Mouse (Mus musculus) embryonic facial prominence, embryonic 14.5 days (tissue): Measurements from ENCODE around the gene Cs. TPM values are rescaled to one million over a fixed set of nuclear protein-coding genes. Genes with fewer than 3 reads are reported as not detected.

Experiments
- ATAC-seq: fragments of 200-750 bp; cut with Nextera tagmentation; 2 replicates; pipeline ENCODE4 v1.8.0; 2017; ENCODE audit warnings: low read depth, moderate number of reproducible peaks, moderate TSS enrichment
- DNase-seq: peaks from one replicate; pipeline ENCODE4 v3.0.0-alpha.2; 2015; ENCODE audit warnings: low spot score
- H3K27ac ChIP-seq: fragments of 300-500 bp; sonication (generic); replicated peaks from 2 replicates; pipeline ENCODE4 v1.5.1; 2014; ENCODE audit warnings: low read depth, mild to moderate bottlenecking, low read length, moderate library complexity
- H3K27me3 ChIP-seq: fragments of 300-500 bp; sonication (generic); replicated peaks from 2 replicates; pipeline ENCODE4 v1.6.1; 2014; ENCODE audit warnings: low read length; ENCODE audit not compliant: control insufficient read depth, insufficient read depth
- H3K36me3 ChIP-seq: fragments of 300-500 bp; sonication (generic); 2 replicates; pipeline ENCODE4 v1.6.1; 2014; ENCODE audit warnings: low read length, mixed read lengths; ENCODE audit not compliant: control insufficient read depth, insufficient read depth
- H3K4me1 ChIP-seq: fragments of 300-500 bp; sonication (generic); 2 replicates; pipeline ENCODE4 v1.6.1; 2014; ENCODE audit warnings: antibody characterized with exemption, low read length; ENCODE audit not compliant: control insufficient read depth, insufficient read depth
- H3K4me2 ChIP-seq: fragments of 300-500 bp; sonication (generic); 2 replicates; pipeline ENCODE4 v1.6.1; 2014; ENCODE audit warnings: low read depth, mild to moderate bottlenecking, low read length, moderate library complexity, mixed read lengths
- H3K4me3 ChIP-seq: fragments of 300-500 bp; sonication (generic); 2 replicates; pipeline ENCODE4 v1.5.1; 2014; ENCODE audit warnings: low read depth, mild to moderate bottlenecking, low read length
- H3K9ac ChIP-seq: fragments of 300-500 bp; sonication (generic); 2 replicates; pipeline ENCODE4 v1.6.1; 2014; ENCODE audit warnings: low read depth, mild to moderate bottlenecking, low read length, moderate library complexity, mixed read lengths
- H3K9me3 ChIP-seq: fragments of 300-500 bp; sonication (generic); 2 replicates; pipeline ENCODE4 v1.6.1; 2016; ENCODE audit warnings: low read length; ENCODE audit not compliant: control insufficient read depth
- WGBS: fragments of 180-500 bp; shearing (Covaris S2); extraction: QIAGEN DNeasy Blood & Tissue Kit; methylation state at CpG from one replicate; pipeline ENCODE4 v1.1.7; 2014; 5-methylcytosine and 5-hydroxymethylcytosine counted together
- polyA plus RNA-seq: library from polyadenylated mRNA; unstranded; fragments of >200 nt; fragmentation: Nextera tagmentation; extraction: Ambion mirVana; gene quantifications from 2 replicates; pipeline ENCODE4 v1.2.1, GENCODE M21; 2014

Cs gene
- polyA plus RNA-seq, 1 experiment from 2014 or later = 201 TPM

GRCm38 (mm10) chr10:128382482-128382881 is 44.9 kb downstream of the Cs start:
- H3K27ac ChIP-seq = no peak overlapping the region
- H3K9ac ChIP-seq = no peak overlapping the region
- DNase-seq (no peak), ATAC-seq (no peak)
- peaks cover 91% of the 10 kb centered on the region for H3K36me3 ChIP-seq
- H3K4me3 ChIP-seq = no peak overlapping the region
- peaks cover 8% of the 10 kb centered on the region for H3K4me1 ChIP-seq
- H3K27me3 ChIP-seq = no peaks in the 10 kb centered on the region
- WGBS = 88% methylated on average over 8 of the region's 8 CpGs
- no peak overlapping the region for H3K4me2 ChIP-seq
- H3K9me3 ChIP-seq = no peaks in the 10 kb centered on the region

- Histone ChIP-seq H3K27ac (no peak overlapping the region), H3K9me3 (no peaks in the 10 kb centered on the region), H3K4me3 (no peak overlapping the region), H3K36me3 (peaks cover 98% of the 10 kb centered on the region), H3K4me1 (no peaks in the 10 kb centered on the region), H3K4me2 (no peak overlapping the region), H3K9ac (no peak overlapping the region), H3K27me3 (no peaks in the 10 kb centered on the region)
- DNase-seq = no peak
- WGBS = 81% methylated on average over 6 of the region's 7 CpGs
- no peak for ATAC-seq
These were observed 48.4 kb downstream of the Cs start for GRCm38 (mm10) chr10:128385902-128386301.

DNA sequence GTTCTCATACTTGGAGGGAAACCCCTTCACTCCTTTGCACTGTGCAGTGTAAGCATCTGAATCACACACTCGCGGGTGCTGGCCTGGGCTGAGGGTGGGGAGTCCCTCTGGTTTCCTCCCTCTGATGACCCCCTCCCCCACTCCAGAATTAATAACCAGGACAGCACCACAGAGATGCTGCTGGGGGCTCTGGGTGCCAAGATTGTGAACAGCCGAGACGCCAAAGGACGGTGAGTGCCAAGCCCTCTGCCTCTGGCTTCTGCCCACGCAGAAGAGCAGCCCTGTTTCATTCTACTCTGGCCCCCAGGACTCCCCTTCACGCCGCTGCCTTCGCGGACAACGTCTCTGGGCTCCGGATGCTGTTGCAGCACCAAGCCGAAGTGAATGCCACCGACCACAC is 51.4 kb downstream of the Cs start:
- Histone ChIP-seq H3K9me3 (no peaks in the 10 kb centered on the region), H3K4me3 (no peak overlapping the region), H3K9ac (no peak overlapping the region), H3K27me3 (no peaks in the 10 kb centered on the region), H3K4me2 (no peak overlapping the region), H3K27ac (no peak overlapping the region), H3K36me3 (peaks cover 100% of the 10 kb centered on the region), H3K4me1 (no peaks in the 10 kb centered on the region)
- WGBS = 90% methylated on average over 14 of the region's 14 CpGs
- DNase-seq (no peak), ATAC-seq (no peak)

DNA sequence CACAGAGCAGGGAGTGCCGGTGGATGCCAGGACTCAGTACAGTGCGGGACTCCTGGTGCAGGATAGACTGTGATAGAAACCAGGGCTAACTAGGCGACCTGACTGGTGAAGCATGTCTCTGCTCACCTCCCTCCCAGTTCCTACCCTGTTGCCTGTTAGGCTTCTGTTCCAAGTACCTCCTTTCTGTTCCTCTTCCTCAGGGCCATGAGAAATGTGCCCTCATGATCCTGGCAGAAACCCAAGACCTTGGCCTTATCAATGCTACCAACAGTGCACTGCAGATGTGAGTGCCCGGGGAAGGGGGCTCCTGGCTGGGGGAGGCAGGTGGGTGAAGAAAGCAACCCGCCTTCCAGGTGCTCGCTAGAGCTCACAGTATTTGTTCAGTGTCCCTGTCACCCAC is 52.0 kb downstream of the Cs start:
- 85% methylated on average over 6 of the region's 6 CpGs for WGBS

GRCm38 (mm10) chr10:128390366-128390765 is 52.8 kb downstream of the Cs start:
- ATAC-seq = no peak
- WGBS = 92% methylated on average over 11 of the region's 12 CpGs

More for the DNA sequence above, 52.0 kb downstream of the Cs start:
- Histone ChIP-seq H3K9me3 (no peaks in the 10 kb centered on the region), H3K4me3 (no peak overlapping the region), H3K4me1 (no peaks in the 10 kb centered on the region), H3K9ac (no peak overlapping the region), H3K36me3 (peaks cover 95% of the 10 kb centered on the region), H3K27me3 (no peaks in the 10 kb centered on the region), H3K4me2 (no peak overlapping the region), H3K27ac (no peak overlapping the region)
- DNase-seq = no peak
- ATAC-seq = no peak

DNA sequence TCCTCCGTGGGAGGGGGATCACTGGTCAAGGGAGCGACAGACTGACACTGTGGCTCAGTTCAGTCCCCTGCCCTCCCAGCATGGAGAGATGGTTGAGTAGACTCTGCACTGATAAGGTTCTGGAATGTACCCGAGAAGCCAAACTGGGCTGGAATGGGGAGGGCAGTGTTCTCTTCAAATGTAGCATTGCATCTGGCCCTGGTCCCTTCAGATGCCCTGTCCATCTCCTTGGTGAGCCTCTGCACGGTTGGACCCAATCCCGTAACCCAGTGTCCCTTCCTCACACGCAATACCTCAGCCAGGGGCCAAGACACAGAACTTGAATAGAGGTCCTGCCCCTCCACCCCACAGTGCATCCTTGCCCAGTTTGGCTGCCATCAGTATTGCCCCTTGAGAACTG is 54.3 kb downstream of the Cs start:
- Histone ChIP-seq H3K36me3 (peaks cover 88% of the 10 kb centered on the region), H3K4me1 (no peaks in the 10 kb centered on the region), H3K27me3 (no peaks in the 10 kb centered on the region), H3K4me3 (no peak overlapping the region), H3K4me2 (no peak overlapping the region), H3K9ac (no peak overlapping the region), H3K9me3 (no peaks in the 10 kb centered on the region), H3K27ac (no peak overlapping the region)
- DNase-seq (no peak), ATAC-seq (no peak)
- WGBS = 87% methylated on average over 6 of the region's 6 CpGs

More at GRCm38 (mm10) chr10:128390366-128390765, 52.8 kb downstream of the Cs start:
- H3K4me1 ChIP-seq = no peaks in the 10 kb centered on the region
- DNase-seq = no peak
- peaks cover 89% of the 10 kb centered on the region for H3K36me3 ChIP-seq
- no peaks in the 10 kb centered on the region for H3K27me3 ChIP-seq
- H3K4me3 ChIP-seq = no peak overlapping the region
- H3K9me3 ChIP-seq = no peaks in the 10 kb centered on the region
- no peak overlapping the region for H3K9ac ChIP-seq
- no peak overlapping the region for H3K27ac ChIP-seq
- H3K4me2 ChIP-seq = no peak overlapping the region

DNA sequence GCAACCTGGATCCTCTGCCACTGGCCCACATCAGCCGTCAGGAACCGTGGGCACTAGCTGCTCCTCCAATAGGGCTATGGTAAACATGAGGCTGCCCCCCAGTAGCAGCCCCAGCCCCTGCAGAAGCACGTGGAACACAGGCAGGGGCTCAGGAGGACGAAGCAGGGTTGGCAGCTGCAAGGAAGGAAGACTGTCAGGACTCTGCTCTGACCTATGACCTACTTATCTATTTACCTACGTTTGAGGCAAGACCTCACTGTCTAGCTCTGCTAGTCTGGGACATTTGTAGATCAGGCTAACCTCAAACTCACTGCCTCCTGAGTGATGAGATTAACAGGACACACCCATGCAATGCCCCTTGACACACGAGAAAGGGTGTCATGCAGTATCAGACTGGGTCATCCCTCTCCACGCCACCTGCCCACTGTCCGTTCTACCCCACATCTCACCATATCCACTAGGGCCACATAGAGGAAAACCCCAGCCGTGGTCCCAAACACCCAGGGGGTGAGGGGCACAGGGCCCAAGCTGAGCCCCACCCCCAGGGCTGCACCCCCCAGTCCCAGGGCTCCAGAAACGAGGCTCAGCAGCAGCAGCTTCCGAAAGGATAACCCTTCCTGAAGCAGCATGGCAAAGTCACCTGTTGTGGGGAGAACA is 58.6 kb downstream of the Cs start:
- Histone ChIP-seq H3K9ac (no peak overlapping the region), H3K4me3 (no peak overlapping the region), H3K4me1 (no peaks in the 10 kb centered on the region), H3K27ac (no peak overlapping the region), H3K4me2 (no peak overlapping the region), H3K9me3 (no peaks in the 10 kb centered on the region), H3K36me3 (peaks cover 47% of the 10 kb centered on the region), H3K27me3 (no peaks in the 10 kb centered on the region)
- ATAC-seq = no peak
- 65% methylated on average over 11 of the region's 11 CpGs for WGBS
- DNase-seq = no peak

DNA sequence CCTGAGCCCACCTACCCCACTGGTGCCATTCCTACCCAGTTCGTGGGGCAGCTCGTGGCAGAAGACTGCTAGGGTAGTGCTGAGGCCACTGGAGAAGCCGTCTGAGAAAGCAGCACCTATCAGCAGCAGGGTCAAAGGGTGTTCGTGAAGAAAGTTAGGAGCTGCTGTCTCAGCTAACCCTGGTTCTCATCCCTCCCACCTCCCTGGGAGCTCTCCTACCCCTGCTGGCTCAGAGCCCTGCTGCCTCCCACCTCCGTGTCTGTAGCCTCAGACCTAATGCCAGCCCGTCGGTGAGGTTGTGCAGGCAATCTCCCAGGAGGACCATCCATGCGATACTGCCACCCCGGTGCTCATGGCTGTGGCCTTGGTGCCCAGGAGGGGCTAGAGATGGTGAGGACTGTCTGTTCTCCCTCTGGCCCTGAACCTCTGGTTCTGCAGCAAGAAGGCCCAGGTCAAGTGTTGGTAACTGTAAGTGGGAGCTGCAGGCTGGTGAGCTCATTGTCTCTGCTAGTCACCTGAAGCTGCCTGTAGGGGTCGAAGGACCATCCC is 59.3 kb downstream of the Cs start:
- DNase-seq (no peak), ATAC-seq (no peak)
- Histone ChIP-seq H3K9me3 (no peaks in the 10 kb centered on the region), H3K4me2 (no peak overlapping the region), H3K9ac (peak overlapping the region; percentile 37), H3K27me3 (no peaks in the 10 kb centered on the region), H3K4me3 (no peak overlapping the region), H3K27ac (no peak overlapping the region), H3K36me3 (peaks cover 40% of the 10 kb centered on the region), H3K4me1 (no peaks in the 10 kb centered on the region)
- 75% methylated on average over 9 of the region's 10 CpGs for WGBS

GRCm38 (mm10) chr10:128397466-128397865 is 59.9 kb downstream of the Cs start:
- no peaks in the 10 kb centered on the region for H3K4me1 ChIP-seq
- 74% methylated on average over 6 of the region's 7 CpGs for WGBS
- H3K9ac ChIP-seq = no peak overlapping the region; the same call in 1 of the 2 replicates

More at GRCm38 (mm10) chr10:128397466-128397865, 59.9 kb downstream of the Cs start:
- peaks cover 34% of the 10 kb centered on the region for H3K36me3 ChIP-seq
- no peak overlapping the region for H3K27ac ChIP-seq
- no peaks in the 10 kb centered on the region for H3K9me3 ChIP-seq
- no peak overlapping the region for H3K4me2 ChIP-seq
- no peak overlapping the region for H3K4me3 ChIP-seq
- no peaks in the 10 kb centered on the region for H3K27me3 ChIP-seq
- ATAC-seq (no peak), DNase-seq (no peak)
